Mouse (Mus musculus) cortical plate, adult 2 months (tissue): ENCODE results near the gene Fam120a. TPM values are rescaled to one million over a fixed set of nuclear protein-coding genes. Genes with fewer than 3 reads are reported as not detected.

Experiments used
- H3K27ac ChIP-seq: fragments of 200-500 bp; 2 replicates; pipeline ENCODE4 v1.5.1; 2012; ENCODE audit warnings: low read length, control low read depth, inconsistent platforms; ENCODE audit not compliant: insufficient read depth
- H3K4me1 ChIP-seq: fragments of 200-500 bp; 2 replicates; pipeline ENCODE4 v1.6.1; 2011; ENCODE audit warnings: low read length; ENCODE audit not compliant: control insufficient read depth, insufficient read depth
- H3K4me3 ChIP-seq: fragments of 200-500 bp; 2 replicates; pipeline ENCODE4 v1.5.1; 2011; ENCODE audit warnings: mild to moderate bottlenecking, low read length, control low read depth; ENCODE audit not compliant: insufficient read depth
- CTCF ChIP-seq: fragments of 200-500 bp; IDR thresholded peaks from 2 replicates; pipeline ENCODE4 v1.5.1; 2011; ENCODE audit warnings: mild to moderate bottlenecking, control low read depth, low read length; ENCODE audit not compliant: insufficient read depth; ENCODE audit errors: extremely low read depth
- POLR2A ChIP-seq: fragments of 200-500 bp; IDR thresholded peaks from 2 replicates; pipeline ENCODE4 v1.6.1; 2011; ENCODE audit warnings: mild to moderate bottlenecking, low read length, control low read depth; ENCODE audit not compliant: insufficient read depth; ENCODE audit errors: extremely low read depth
- polyA plus RNA-seq: library from polyadenylated mRNA; depleted of rRNA; stranded (reverse); fragments of >200 nt; gene quantifications from 2 replicates; pipeline ENCODE4 v1.2.3, GENCODE M21; 2012

Gene Fam120a
- polyA plus RNA-seq, 1 experiment: 81.6 TPM

- TF ChIP-seq CTCF (no peak), POLR2A (no peak)
- Histone ChIP-seq H3K27ac (no peak overlapping the region), H3K4me1 (peaks cover 3% of the 10 kb centered on the region; the same call in 1 of the 2 replicates), H3K4me3 (no peak overlapping the region)
These were observed 46.6 kb downstream of the Fam120a start for GRCm38 (mm10) chr13:48921256-48921655.

DNA sequence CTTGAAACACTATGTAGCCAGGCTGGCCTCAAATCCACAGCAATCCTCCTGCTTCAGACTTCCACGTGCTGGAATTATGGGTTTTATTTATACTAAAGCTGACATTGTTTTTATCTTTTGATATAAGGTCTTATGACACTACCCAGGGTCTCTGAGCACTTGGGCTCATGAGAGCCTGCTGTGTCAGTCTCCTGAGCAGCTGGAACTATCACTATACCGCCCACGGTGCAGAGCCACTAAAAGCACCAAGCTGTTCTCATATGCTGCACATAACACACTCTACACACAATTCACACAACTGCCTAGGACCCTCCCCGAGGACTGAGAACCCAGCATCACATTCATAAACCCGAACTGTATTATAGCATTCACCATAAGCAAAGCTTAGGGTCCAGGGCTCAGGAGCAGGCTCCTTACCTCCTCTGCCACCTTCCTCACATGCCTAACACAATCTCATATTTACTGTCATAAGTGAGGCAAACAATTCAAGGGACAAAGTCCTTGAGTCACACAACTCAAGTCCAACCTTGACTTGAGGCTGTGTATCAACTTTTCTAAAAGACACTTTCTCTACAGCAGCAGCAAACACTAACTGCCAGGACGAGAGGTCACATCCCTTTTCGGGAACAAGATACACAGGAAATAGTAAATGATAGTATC is 47.9 kb downstream of the Fam120a start:
- no peak overlapping the region for H3K27ac ChIP-seq
- TF ChIP-seq CTCF: no peak
- TF ChIP-seq POLR2A: no peak
- H3K4me3 ChIP-seq: no peak overlapping the region
- peaks cover 3% of the 10 kb centered on the region; the same call in 1 of the 2 replicates for H3K4me1 ChIP-seq

DNA sequence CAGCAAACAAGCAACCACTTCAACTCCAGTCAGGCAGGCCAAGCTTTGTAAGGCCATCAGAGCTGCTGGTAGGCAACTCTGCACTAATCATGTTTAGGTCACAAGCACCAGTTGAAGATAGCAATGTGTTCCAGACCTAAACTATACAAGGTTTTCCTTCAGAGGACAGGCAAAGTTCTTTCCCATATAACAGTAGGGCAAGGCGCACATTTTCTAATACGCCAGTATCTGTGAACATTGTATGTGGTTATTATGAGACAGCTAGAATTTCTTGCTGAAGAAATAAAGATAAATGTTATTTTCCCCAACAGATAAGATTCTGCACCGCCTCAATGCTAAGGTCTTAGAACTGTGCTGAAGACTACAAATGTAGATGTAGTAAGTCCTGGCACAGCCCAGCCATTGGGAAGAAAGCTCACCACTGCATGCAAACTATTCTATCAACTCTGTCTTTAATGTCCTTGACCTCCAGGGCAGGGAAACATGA is 50.7 kb downstream of the Fam120a start:
- peaks cover 12% of the 10 kb centered on the region for H3K4me1 ChIP-seq
- H3K4me3 ChIP-seq: no peak overlapping the region
- H3K27ac ChIP-seq: no peak overlapping the region
- TF ChIP-seq CTCF (no peak), POLR2A (no peak)

DNA sequence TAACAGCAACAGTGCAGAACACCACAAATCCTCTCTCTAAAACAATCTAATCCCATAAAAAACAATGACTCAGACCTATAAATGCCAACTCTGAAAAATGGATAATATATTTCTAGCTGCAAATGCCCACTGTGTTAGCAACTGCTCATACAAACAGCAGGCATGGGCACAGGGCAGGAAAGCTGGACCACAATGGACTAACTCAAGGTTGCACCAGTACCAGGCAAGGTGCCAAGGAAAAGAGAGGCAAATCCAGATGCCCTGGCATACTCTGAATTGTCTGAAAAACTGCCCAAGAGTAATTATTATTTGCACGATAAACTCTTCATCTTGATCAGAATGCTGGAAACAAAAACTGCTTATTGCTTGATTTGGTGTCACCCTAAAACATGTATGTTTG is 54.1 kb downstream of the Fam120a start:
- TF ChIP-seq POLR2A: no peak
- no peak for TF ChIP-seq CTCF
- H3K27ac ChIP-seq: no peak overlapping the region
- peaks cover 9% of the 10 kb centered on the region for H3K4me1 ChIP-seq
- H3K4me3 ChIP-seq: no peak overlapping the region

DNA sequence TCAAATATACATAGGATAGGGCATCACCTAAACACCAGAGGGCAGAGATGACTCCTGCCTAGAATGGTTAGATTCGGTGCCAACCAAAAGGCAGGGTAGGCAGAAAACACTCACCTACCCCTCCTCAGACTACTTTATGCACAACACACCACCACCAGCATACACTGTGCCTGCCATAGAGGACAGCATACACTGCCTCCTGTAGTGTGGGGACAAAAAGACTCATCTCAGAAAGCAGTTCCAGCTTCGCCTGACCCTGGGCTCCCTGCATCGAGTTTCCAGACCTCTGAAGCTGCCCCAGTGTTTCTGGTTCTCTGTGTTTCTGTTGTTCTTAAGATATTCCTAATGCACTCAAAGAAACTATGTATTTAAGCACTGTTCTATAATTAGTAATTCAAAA is 54.7 kb downstream of the Fam120a start:
- no peak for TF ChIP-seq POLR2A
- TF ChIP-seq CTCF: no peak
- peaks cover 9% of the 10 kb centered on the region for H3K4me1 ChIP-seq
- no peak overlapping the region for H3K4me3 ChIP-seq
- no peak overlapping the region for H3K27ac ChIP-seq

DNA sequence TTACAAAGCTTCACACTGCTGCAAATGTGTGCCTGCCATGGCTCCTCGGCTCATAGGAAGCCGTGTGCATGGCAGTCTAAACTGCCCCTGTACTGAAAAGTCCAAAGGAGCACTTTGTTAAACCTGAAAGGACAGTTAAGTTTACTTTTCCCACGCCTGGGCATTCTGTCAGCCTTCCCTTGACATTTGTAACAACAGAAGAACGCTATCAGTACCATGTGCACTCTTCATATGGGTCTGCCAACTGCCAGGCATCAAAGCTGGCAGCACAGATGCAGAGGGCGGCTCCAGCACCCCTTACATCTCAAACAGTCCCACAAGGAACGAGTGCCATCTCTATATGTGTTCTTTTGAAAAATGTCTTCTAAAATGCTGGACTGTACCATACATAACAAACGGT is 56.4 kb downstream of the Fam120a start:
- Histone ChIP-seq H3K27ac (no peak overlapping the region), H3K4me3 (no peak overlapping the region), H3K4me1 (peaks cover 9% of the 10 kb centered on the region)
- TF ChIP-seq POLR2A: no peak
- TF ChIP-seq CTCF: no peak

- no peak overlapping the region for H3K4me3 ChIP-seq
- H3K27ac ChIP-seq: no peak overlapping the region
- TF ChIP-seq CTCF (no peak), POLR2A (no peak)
These were observed 62.4 kb downstream of the Fam120a start for GRCm38 (mm10) chr13:48905458-48905857.

DNA sequence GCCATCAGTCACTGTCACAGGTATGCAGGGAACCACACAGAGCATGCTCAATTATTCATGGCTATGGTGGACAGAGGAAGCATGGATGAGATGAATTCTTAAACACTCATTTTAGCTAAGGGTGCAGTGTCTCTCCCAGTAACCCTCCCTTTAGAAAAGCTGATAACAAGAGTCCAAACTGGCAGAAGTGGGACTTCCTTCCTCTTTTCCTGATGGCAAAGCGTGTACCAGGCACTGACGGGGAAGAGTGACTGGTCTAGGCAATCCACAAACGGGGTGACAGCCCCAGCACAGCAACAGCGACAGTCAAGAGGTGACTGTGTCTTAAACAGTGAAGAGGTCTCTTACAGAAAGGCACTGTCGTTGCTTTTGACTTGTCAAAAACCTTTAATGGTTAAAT is 72.4 kb downstream of the Fam120a start:
- Histone ChIP-seq H3K4me3 (no peak overlapping the region), H3K4me1 (no peaks in the 10 kb centered on the region), H3K27ac (no peak overlapping the region)
- TF ChIP-seq CTCF (no peak), POLR2A (no peak)

More at GRCm38 (mm10) chr13:48905458-48905857, 62.4 kb downstream of the Fam120a start:
- H3K4me1 ChIP-seq: no peaks in the 10 kb centered on the region

GRCm38 (mm10) chr13:48890260-48890960 is 77.4 kb downstream of the Fam120a start:
- TF ChIP-seq CTCF: no peak
- Histone ChIP-seq H3K27ac (no peak overlapping the region), H3K4me1 (no peaks in the 10 kb centered on the region), H3K4me3 (no peak overlapping the region)

DNA sequence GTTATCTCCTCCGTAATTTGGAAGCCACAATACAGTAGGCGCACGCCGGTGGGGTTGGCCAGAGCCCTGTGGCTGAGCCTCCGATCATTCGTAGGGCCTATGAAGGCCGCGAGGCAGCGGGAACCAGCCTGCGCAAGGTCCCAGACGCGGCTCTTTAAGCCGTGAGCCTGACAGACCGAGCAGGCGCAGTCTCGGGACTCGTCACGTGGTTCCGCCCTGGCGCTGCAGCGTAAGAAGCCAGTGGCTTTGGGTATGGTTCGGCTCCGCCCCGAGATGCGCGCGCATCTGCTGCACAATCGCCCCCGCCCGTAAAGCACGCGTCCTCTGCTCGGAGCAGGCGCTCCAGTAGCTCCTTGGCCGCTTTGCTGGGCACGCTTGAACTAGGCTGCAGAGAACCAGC is 89.3 kb downstream of the Fam120a start:
- H3K27ac ChIP-seq: peak overlapping the region; percentile 78
- H3K4me3 ChIP-seq: peak overlapping the region; percentile 42
- H3K4me1 ChIP-seq: peaks cover 3% of the 10 kb centered on the region
- TF ChIP-seq POLR2A: peak; percentile 99
- no peak for TF ChIP-seq CTCF
